Mouse (Mus musculus) gastrocnemius, postnatal 36 days (tissue): ENCODE measurements at regions not wholly inside any gene's neighbourhood (a gene's known extent, or its start where the extent isn't known, plus 50 kb on each side); places are given as distances from the start of the nearest gene placed in this dataset.

ENCODE experiments used
- DNase-seq, 2 experiments: peaks; one replicate each; pipeline ENCODE4 v3.0.0; 2022
- intact Hi-C: fragments of 180-260 bp; cut with DNase I; formaldehyde crosslinking; loops from one replicate; pipeline ENCODE4 v1.15.1; 2025

DNA sequence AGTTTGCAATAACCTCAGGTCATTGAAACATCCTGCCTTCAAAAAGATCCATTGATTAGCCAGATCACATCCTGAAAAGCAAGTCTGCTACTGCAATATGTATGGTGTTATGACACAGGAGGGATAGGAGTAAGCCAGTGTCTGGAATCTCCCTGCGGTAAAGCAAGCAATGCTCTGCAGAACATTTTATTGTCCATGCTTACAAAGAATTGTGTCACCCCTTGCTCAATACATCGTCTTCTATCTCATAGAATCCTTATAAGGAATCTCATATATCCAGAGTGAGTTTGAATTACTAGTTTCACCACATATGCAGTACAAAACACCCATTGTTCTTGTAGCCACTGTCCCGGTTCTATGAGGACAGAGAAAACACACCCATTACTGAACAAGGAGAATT is 162.1 kb upstream of the Usp25 start:
- DNase-seq, result no peak

DNA sequence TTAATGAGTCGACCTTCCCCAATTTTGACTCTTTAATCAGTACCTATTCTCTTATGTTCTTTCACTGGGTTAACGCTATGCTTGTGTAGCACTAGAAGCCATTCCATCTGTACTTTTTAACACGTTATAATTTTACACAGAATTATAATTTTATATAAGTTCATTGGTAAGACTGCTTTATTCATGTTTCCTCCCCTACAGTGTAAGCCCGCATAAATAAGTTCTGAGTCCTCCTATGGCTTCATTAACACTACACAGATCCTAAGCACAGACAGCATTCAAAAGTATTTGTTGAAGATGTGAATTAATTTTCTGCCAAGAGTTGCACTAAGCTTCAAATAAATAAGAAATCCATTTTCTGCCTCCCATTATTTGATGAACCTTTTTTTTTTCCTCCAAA is 176.1 kb upstream of the Usp25 start:
- no peak for DNase-seq
- intact Hi-C loops, result no loop called here

More for the DNA sequence above, 162.1 kb upstream of the Usp25 start:
- intact Hi-C loops, result no loop called here

DNA sequence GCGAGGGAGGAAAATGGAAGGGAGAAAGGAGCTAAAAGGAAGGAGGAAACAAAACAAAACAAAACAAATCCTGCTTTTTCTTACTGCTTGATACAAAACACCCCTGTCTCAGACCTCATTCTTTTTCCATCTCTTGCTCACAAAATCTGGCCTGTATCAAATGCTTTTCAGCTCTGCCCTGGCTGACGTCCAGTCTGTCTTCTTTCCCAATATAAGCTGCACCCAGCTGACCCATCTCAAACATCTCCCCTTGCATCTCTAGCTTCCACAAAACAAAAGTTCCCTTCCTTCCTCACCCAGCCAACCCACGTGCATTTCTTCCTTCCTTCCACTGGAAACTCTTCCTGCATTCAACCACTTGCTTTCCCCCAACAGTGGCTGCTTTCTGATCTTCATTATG is 183.1 kb upstream of the Usp25 start:
- intact Hi-C loops, result no loop called here
- DNase-seq, result no peak

DNA sequence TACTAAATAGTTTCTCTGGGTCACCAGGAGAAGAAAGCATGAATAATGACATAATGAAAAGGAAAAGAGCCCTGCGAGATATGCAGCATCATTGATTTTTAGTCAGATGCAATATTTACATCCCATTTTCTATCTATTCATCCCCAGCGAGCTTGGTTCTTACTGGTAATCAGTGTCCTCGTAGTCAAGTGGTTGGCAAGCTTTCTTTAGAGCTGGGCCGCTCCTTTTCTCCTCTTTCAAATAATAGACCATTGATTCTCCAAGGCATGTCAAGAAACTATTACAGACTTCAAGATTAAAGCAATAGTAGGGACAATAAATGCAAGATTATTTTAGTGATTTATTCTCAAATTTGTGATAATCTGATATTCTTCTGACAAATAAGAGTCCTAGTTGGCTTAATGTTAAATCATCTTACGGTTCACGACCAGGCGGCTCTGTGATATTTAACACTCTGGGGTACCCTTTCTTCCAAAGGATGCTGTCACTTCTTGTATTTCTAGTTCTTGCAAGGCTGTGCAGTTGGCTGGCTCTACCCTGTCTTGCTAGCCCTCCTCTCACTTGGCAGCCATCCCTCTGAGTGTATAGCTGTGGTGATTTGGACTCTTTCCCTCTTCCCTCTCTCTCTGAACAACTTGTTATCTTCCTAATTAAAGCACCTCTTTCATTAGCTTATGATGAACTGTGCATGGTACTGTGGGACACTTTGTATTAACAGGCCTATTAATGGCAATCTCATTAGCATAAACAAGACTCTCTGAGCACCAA is 185.6 kb upstream of the Usp25 start:
- intact Hi-C loops, result no loop called here
- no peak for DNase-seq

DNA sequence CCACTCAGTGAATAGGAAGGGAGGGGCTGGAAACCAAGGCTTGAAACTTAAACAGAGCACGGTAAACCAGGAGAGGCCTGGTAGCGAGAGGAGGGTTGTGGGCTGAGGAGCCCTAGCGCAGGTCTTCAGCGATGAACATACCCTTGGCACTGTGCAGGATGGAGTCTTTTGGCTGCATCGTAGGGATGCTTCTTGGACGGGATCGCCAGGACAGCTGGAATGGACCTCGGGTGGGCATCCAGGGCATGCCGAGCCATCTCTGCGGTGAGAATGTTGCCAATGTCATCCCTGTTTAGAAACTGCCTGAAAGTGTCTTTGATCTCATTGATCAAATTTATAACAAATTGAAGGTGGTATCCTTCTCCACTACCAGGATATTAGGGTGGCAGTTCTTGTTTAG is 192.2 kb upstream of the Usp25 start:
- DNase-seq, result no peak
- intact Hi-C loops, result no loop called here

DNA sequence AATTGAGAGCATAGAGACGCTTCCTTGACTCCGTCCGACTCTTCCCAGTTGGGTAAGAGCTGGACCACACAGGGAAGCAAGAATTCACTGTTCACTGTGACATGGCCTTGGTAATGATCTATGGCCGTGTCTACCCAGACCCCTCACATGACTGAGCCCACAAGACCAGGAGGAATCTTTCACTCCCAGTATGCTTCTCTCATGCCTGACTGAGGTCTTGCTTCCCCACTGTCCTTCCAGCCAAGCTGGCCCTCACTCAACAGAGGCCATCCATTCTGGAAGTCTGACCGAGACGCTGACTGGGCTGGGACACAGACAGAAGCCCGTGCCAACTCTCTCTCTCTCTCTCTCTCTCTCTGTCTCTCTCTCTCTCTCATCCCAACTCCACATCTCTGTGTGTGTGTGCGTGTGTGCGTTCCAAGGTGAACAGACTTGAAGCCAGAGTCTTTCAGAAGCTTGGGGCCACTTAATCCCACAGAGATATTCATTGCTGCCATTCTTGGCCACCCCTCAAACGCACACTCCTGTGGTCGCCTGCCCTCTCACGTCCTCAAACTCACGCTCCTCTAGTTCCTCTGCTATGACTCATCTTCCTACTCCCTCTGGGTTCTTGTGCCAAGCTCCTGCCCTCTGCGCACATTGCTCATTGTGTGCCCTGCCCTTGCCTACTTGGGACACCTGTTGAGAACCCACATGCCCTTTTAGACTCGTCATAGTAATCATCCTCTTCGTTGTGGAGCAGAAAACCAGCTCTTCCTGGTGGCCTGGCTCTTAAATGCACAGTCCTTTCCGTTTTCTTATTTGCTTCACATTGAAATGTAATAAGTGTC is 197.2 kb upstream of the Usp25 start:
- DNase-seq, result peak in 1 of 2 experiments; percentile 16
- intact Hi-C loops, result no loop called here

DNA sequence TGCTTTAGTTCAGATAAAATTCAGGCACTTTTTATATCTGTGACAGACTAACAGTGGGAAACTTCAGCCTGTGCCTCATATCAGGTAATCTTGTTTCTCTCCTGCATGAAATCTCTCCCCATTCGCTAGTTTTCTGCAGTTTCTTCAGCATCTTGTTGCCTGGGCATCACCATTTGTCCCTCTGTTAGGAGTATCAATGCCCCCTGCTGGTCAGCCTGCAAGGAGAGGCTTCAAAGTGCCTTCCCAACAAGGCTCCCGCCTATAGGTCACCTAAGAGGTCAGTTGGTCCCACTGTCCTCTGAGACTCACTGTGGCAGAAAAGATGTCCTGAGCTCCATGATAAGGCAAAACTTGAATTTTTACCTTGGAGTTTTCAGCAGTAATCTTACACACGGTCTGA is 209.8 kb upstream of the Usp25 start:
- intact Hi-C loops, result loop anchor here (10.0 kb wide), 1 partner anchor 599 kb away; no protein-coding TSS in a partner anchor
- DNase-seq, result peak; percentile 20 to 66

DNA sequence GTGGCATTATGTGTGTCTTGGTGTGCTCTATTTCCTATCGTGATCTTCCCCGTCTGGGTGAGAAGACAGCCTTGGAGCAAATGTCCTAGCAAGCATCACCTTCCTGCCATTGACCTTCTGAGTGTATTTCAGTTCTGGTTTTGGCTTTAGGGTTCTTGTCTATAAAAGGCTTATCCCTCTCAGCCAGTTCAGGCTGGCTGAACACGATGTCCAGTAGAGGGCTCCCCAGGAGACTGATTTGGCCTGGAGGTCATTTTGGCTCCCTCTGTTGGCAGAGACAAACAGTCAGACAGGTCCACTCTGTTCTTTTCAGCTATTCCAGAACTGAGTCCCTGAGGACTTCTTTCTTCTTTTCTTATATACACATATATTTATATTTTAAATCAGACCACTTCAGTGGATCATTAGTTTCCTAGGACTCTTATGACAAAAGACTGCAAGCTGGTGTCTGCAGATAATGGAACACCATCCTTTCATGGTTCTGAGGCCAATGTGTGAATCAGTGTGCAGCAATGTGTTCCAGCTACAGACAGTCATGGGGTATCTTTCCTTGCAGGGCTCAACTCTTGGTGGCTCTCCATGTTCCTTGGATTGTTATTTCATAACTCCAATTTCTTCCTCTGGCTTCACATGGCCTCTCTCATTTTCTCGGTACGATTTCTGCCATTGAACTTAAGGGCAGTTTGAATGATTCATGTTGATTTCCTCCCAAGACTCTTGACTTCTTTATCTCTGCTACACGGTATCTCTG is 226.9 kb upstream of the Usp25 start:
- intact Hi-C loops, result no loop called here
- peak; percentile 75 to 78 for DNase-seq

DNA sequence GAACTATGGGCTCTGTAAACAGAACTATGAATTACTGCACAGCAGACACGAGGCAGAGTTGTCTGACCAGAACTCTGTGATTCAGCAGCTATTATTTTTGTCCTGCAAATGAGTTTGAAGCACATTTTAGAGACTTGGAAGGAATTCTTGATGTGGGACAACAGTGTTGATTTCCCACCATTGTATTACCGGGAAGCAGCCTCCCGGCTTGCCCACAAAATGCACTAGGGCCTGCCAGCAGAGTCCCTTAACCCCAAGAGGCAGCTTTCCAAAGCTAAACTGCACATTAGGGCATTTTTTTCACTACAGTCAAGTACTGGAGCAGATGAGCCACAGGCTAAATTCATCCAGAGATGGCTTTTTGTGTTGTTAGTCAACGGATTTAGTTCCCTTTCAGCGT is 230.8 kb upstream of the Usp25 start:
- DNase-seq, result peak in 1 of 2 experiments; percentile 12
- intact Hi-C loops, result no loop called here

DNA sequence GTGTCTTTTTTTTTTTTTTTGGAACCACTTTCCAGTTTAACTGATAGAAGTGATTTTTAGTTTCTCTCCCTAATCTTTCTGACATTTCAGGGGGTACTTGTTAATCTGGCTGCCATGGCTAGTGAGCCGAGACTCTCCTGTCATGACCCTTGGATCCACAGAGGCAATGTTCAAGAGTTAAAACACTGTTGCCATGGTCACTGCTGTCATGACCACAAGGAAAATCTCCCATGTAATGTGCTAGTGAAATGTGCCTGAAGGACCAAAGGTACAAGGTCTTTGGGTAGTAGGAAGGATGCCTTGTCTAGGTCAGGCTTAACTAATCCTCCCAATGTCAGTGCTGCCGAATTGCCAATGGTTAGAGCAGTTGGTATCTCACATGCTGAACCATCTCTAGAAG is 237.7 kb upstream of the Usp25 start:
- intact Hi-C loops, result no loop called here
- no peak for DNase-seq

DNA sequence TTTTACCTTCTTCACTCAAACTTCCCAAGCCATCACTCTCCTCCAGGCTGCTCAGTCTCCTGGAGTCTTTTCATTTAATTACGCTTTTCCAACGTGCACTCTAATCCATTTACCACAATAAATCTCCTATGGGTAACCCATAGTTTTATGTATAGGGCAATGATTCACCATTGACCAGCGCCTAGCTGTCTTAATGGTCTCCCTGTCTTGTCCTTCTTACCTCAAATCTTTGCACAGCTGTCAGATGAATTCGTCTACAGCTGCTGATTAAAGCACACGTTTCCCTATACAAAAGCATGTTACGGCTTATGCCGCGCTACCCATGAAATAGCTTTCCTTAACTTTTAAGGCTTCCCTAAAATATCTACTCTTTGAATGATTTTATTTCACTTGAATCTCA is 239.5 kb upstream of the Usp25 start:
- DNase-seq, result no peak
- intact Hi-C loops, result no loop called here

DNA sequence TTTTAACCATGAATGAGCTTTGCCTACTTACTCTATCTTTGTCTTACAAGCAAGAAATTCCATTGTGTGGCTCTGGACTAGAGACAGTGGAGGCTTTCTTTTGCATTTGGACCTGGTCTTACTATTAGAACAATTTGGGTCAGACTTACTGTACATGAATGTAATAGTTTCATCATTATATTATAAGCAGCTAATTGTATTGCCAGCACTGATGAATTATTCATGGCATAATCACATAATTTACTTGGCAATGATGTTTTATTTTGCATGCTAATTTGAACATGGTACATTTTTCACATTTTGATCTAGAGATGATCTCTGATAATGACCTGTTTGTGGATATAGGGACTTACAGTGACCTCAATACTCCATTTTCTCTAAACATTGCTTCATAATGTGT is 240.0 kb upstream of the Usp25 start:
- no peak for DNase-seq
- intact Hi-C loops, result no loop called here

DNA sequence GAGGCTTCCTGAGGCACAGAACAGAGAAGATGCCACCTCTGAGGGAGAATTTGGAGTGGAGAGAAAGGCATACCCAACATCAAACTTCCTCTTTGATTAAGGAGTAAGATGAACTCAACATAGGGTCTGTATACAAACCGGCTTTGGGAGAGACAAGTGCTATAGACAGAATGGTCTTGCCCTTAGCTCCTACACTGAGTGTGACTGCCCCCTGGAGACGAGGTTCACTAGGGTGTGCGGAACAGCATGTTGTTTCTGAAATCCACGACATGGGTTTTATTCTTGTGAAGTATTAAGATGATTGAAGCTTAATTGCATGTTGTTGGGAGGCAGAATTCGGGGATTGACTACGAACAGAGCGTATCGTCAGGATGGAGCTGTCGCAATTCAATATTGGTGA is 244.9 kb upstream of the Usp25 start:
- DNase-seq, result peak in 1 of 2 experiments; percentile 24
- intact Hi-C loops, result loop anchor here (10.0 kb wide), 2 partner anchors 394 to 564 kb away; partner anchors contain the start of gene Nrip1

DNA sequence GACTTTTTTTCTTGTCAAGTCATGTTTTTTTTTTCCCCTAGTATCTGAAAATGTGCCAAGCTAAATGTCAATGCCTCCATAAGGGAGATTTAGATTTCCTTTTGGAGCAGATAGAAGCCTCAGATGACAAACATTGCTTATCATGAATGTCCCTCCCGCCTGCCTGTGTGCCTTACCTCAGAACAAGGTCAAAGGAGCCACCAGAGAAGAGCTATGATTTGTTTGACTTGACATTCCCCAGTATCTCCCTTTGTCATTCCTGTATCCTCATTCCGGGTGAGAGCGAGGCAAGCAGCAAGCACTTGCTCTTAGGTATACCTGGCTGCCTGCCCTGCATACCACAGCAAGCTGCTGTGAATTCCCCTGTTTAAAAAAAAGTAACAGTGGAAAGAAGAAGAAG is 246.9 kb upstream of the Usp25 start:
- no peak for DNase-seq
- intact Hi-C loops, result loop anchor here (10.0 kb wide), 2 partner anchors 392 to 562 kb away; partner anchors contain the start of gene Nrip1

DNA sequence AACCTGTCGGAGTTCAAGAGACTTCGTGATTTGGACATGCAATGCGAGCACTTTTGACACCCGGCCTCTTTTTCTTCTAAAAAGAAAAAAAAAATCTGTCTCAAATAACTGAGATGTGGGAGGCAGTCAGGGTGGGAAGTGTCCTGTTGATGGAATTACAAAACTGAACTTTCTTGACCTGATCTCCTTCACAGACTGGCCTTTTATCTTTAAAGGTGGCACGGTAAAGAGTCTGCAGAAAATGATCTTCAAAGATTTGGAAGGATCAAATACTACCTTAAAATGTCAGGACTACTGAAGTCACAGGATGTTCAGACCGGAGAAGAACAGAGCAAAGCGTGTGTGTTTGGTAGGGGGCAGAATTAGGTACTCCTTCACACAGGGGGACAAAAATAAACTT is 248.0 kb upstream of the Usp25 start:
- no peak for DNase-seq
- intact Hi-C loops, result loop anchor here (10.0 kb wide), 2 partner anchors 391 to 561 kb away; partner anchors contain the start of gene Nrip1

DNA sequence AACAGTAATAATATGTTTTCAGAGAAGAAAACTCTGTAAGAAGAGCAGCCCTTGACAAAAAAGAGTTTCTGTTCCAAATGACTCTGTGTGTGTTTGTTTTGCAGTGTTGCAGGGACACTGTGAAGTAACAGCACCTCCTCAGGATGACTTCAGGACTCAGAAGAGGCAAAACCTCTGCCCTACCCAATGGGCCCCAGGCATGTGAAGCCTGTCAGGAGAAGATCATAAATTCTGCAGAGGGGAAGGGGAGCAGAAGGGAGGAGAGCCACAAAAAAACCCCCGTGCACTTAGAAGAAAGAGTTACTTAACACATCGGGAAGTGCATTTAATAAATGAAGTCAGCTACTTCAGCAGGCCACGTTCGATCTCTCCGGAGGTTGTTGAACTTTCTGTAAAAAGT is 248.5 kb upstream of the Usp25 start:
- intact Hi-C loops, result loop anchor here (10.0 kb wide), 2 partner anchors 390 to 560 kb away; partner anchors contain the start of gene Nrip1
- no peak for DNase-seq

DNA sequence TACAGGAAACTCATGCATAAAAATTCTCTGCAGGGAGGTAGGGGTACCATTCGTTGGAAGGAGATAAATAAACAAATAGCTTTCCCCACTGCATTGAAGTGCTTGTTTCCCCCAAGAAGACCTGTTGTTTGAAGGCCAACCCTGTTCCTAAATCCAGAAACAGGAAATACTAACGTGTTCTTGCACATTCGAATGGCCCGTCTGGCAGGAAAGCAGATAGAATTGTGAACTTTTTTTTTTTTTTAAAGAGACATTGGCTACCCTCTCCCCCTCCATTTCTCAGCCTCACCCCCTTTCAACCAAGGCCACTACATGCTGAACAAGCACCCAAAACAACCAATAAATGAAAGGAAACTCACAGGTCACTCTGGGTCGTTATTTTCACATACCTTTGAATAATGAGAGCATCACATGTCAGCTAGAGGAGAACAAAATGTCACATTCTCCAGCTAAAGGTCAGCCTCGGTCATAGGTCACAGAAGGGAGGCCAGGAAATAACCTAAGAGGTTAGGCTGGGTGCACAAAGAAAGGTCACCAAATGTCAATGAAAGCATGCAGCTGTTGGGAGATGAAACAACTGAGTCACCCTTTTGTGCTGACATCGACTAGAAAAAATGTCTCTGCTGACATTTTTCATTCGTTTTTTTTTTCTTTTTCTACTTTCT is 250.8 kb upstream of the Usp25 start:
- intact Hi-C loops, result loop anchor here (10.0 kb wide), 2 partner anchors 388 to 558 kb away; partner anchors contain the start of gene Nrip1
- DNase-seq, result no peak

DNA sequence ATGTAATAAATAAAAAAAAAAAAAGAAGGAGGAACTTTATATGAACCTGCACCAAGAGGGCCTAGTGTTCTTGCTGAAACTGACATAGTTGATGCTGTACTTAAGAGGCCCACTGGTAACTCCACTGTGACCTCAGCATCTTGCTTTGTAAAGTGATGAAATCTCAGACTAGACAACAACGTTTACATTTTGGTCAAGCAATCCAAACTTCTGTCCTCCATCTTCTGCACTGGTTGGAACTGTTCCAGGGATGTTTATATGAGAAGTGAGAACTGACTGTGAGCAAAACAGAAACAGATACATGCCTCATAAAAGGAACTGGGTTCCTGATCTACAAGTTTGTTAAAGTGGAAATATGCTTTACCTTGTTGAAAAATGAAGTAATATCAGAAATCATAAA is 251.7 kb upstream of the Usp25 start:
- no peak for DNase-seq
- intact Hi-C loops, result loop anchor here (10.0 kb wide), 2 partner anchors 387 to 557 kb away; partner anchors contain the start of gene Nrip1

DNA sequence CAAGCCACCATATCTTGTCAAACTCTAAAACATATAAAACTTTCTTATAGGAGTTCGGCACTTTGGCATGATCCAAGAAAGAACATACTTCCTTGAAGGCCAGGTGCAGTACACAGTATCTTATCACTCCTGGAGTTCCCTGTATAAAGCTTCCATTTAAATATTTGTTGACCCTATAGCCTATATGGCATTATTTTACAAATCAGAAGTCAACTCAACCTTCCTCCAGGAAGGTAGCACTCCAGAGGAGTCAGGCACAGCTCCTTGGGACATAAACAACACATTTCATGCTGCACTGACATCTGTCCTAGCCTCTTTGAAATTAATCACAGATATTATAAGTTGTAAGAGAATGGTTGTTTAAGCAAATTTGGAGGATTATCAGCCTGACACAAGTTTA is 252.5 kb upstream of the Usp25 start:
- DNase-seq, result no peak
- intact Hi-C loops, result loop anchor here (10.0 kb wide), 2 partner anchors 386 to 556 kb away; partner anchors contain the start of gene Nrip1

DNA sequence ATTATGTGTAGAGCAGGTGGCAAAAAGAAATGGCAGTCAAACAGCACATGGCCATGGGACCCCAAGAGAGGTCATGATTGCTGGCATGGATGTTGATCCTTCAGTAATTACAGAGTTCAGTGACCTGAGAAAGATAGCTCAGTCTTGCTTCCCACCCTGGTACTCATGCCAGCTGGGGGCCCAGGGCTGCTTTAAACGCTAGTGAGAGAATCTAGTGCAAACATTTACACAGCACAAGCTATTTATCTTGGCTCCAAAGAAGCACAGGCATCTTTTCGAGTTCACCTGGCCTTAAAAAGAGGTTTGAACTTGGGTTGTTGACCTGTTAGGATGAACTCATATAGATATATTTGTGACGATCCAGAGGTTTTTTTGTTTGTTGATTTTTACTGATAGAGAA is 258.6 kb upstream of the Usp25 start:
- intact Hi-C loops, result no loop called here
- no peak for DNase-seq
